Mouse (Mus musculus) MEL (cell line): ENCODE measurements around the gene Capn8. TPM values are rescaled to one million over a fixed set of nuclear protein-coding genes. Genes with fewer than 3 reads are reported as not detected.

Experiments
- DNase-seq: peaks from one replicate; pipeline ENCODE4 v3.0.0; 2011; ENCODE audit warnings: low read depth, low spot score
- H3K27ac ChIP-seq: 2 replicates; pipeline ENCODE4 v1.5.1; 2012; ENCODE audit warnings: low read depth, mild to moderate bottlenecking, control low read depth, low read length, moderate library complexity; ENCODE audit not compliant: control insufficient read depth
- H3K27me3 ChIP-seq, 2 experiments: fragments of 150-350 bp in 1 of 2; sonication (generic) in 1 of 2; 2 replicates each; pipeline ENCODE4 v1.6.1; 2012; ENCODE audit warnings: low read length in 2 of 2, mild to moderate bottlenecking in 2 of 2, improper control_type of control experiment in 1 of 2, moderate library complexity in 1 of 2; ENCODE audit not compliant: insufficient read depth in 2 of 2, control insufficient read depth in 1 of 2
- H3K36me3 ChIP-seq, 2 experiments: 2 replicates each; pipeline ENCODE4 v1.6.1; 2012 to 2014; ENCODE audit warnings: low read length in 2 of 2, improper control_type of control experiment in 1 of 2, inconsistent platforms in 1 of 2, mild to moderate bottlenecking in 1 of 2; ENCODE audit not compliant: insufficient read depth in 2 of 2, control insufficient read depth in 1 of 2
- H3K4me1 ChIP-seq, 2 experiments: fragments of 150-350 bp in 1 of 2; sonication (generic) in 1 of 2; 2 replicates each; pipeline ENCODE4 v1.6.1; 2012; ENCODE audit warnings: low read length in 2 of 2, improper control_type of control experiment in 1 of 2, mild to moderate bottlenecking in 1 of 2; ENCODE audit not compliant: insufficient read depth in 2 of 2, control insufficient read depth in 1 of 2
- H3K4me3 ChIP-seq, 2 experiments: fragments of 150-350 bp in 1 of 2; sonication (generic) in 1 of 2; 2 replicates each; pipeline ENCODE4 v1.5.1; 2012; ENCODE audit warnings: low read depth in 2 of 2, low read length in 2 of 2, mild to moderate bottlenecking in 2 of 2, moderate library complexity in 2 of 2, control low read depth in 1 of 2, improper control_type of control experiment in 1 of 2; ENCODE audit not compliant: control insufficient read depth in 1 of 2, insufficient read depth in 1 of 2
- H3K79me2 ChIP-seq: 2 replicates; pipeline ENCODE4 v1.6.1; 2012; ENCODE audit warnings: mild to moderate bottlenecking, low read length, moderate library complexity; ENCODE audit not compliant: control insufficient read depth, poor library complexity, insufficient read depth
- H3K9ac ChIP-seq: 2 replicates; pipeline ENCODE4 v1.6.1; 2012; ENCODE audit warnings: low read depth, mild to moderate bottlenecking, control low read depth, low read length, moderate library complexity; ENCODE audit not compliant: control insufficient read depth, poor library complexity, severe bottlenecking
- H3K9me3 ChIP-seq: fragments of 150-350 bp; sonication (generic); replicated peaks from 2 replicates; pipeline ENCODE4 v1.6.1; 2012; ENCODE audit warnings: mild to moderate bottlenecking, low read length, improper control_type of control experiment, moderate library complexity; ENCODE audit not compliant: insufficient read depth
- CHD1 ChIP-seq: IDR thresholded peaks from 2 replicates; pipeline ENCODE4 v1.6.1; 2012; ENCODE audit warnings: low read depth, mild to moderate bottlenecking, inconsistent platforms, low read length, improper control_type of control experiment
- E2F4 ChIP-seq: IDR thresholded peaks from 2 replicates; pipeline ENCODE4 v1.6.1; 2011; ENCODE audit warnings: low read depth, low read length, improper control_type of control experiment, borderline replicate concordance
- GABPA ChIP-seq: IDR thresholded peaks from 2 replicates; pipeline ENCODE4 v1.6.1; 2012; ENCODE audit warnings: low read depth, mild to moderate bottlenecking, inconsistent platforms, low read length, improper control_type of control experiment, moderate library complexity
- HCFC1 ChIP-seq: IDR thresholded peaks from 2 replicates; pipeline ENCODE4 v1.6.1; 2012; ENCODE audit warnings: low read depth, mild to moderate bottlenecking, inconsistent platforms, low read length, improper control_type of control experiment, moderate library complexity
- JUND ChIP-seq: IDR thresholded peaks from 2 replicates; pipeline ENCODE4 v1.6.1; 2011; ENCODE audit warnings: low read depth, mild to moderate bottlenecking, improper control_type of control experiment, low read length
- KAT2A ChIP-seq: conservative IDR thresholded peaks from 2 replicates; pipeline ENCODE4 v1.6.1; 2012; ENCODE audit warnings: low read depth, low read length, improper control_type of control experiment, inconsistent platforms
- MAFK ChIP-seq: IDR thresholded peaks from 2 replicates; pipeline ENCODE4 v1.6.1; 2011; ENCODE audit warnings: low read depth, mild to moderate bottlenecking, low read length, improper control_type of control experiment, borderline replicate concordance
- MXI1 ChIP-seq: IDR thresholded peaks from 2 replicates; pipeline ENCODE4 v1.6.1; 2011; ENCODE audit warnings: mild to moderate bottlenecking, low read depth, low read length, improper control_type of control experiment
- MYC ChIP-seq: IDR thresholded peaks from 2 replicates; pipeline ENCODE4 v1.6.1; 2011; ENCODE audit warnings: low read depth, mild to moderate bottlenecking, low read length, improper control_type of control experiment, moderate library complexity
- NELFE ChIP-seq: IDR thresholded peaks from 2 replicates; pipeline ENCODE4 v1.6.1; 2011; ENCODE audit warnings: low read depth, low read length, improper control_type of control experiment
- NRF1 ChIP-seq: IDR thresholded peaks from 2 replicates; pipeline ENCODE4 v1.6.1; 2014; ENCODE audit warnings: low read depth, mild to moderate bottlenecking, inconsistent platforms, low read length, improper control_type of control experiment, moderate library complexity; ENCODE audit not compliant: poor library complexity, insufficient read depth, severe bottlenecking
- POLR2A ChIP-seq, 2 experiments: IDR thresholded peaks; 2 replicates each; pipeline ENCODE4 v1.6.1; 2011 to 2012; ENCODE audit warnings: low read length in 2 of 2, mild to moderate bottlenecking in 2 of 2, control low read depth in 1 of 2, improper control_type of control experiment in 1 of 2, low read depth in 1 of 2, moderate library complexity in 1 of 2; ENCODE audit not compliant: control insufficient read depth in 1 of 2, insufficient read depth in 1 of 2, poor library complexity in 1 of 2
- RAD21 ChIP-seq: IDR thresholded peaks from 2 replicates; pipeline ENCODE4 v1.6.1; 2011; ENCODE audit warnings: mild to moderate bottlenecking, low read depth, low read length, improper control_type of control experiment
- TBP ChIP-seq: IDR thresholded peaks from 2 replicates; pipeline ENCODE4 v1.8.0; 2011; ENCODE audit warnings: low read depth, low read length, improper control_type of control experiment
- TCF12 ChIP-seq: IDR thresholded peaks from 2 replicates; pipeline ENCODE4 v1.6.1; 2014; ENCODE audit warnings: low read depth, mild to moderate bottlenecking, inconsistent platforms, low read length, improper control_type of control experiment, moderate library complexity
- ZC3H11A ChIP-seq: IDR thresholded peaks from 2 replicates; pipeline ENCODE4 v1.6.1; 2012; ENCODE audit warnings: low read depth, mild to moderate bottlenecking, inconsistent platforms, low read length, improper control_type of control experiment
- ZKSCAN1 ChIP-seq: IDR thresholded peaks from 2 replicates; pipeline ENCODE4 v1.6.1; 2012; ENCODE audit warnings: low read depth, mild to moderate bottlenecking, inconsistent platforms, low read length, improper control_type of control experiment, moderate library complexity
- polyA plus RNA-seq, 2 experiments: library from polyadenylated mRNA; stranded (reverse) in 1 of 2; unstranded in 1 of 2; fragments of >175 nt in 1 of 2; fragments of >200 nt in 1 of 2; gene quantifications; 2 replicates each; pipeline versions ENCODE4 v1.2.1 to v1.2.4; 2012; ENCODE audit warnings: low replicate concordance in 2 of 2, low read depth in 1 of 2; ENCODE audit not compliant: insufficient read length in 2 of 2, insufficient read depth in 1 of 2, missing spikeins in 1 of 2
- total RNA-seq: library from RNA; depleted of rRNA; stranded (reverse); fragments of 300-350 nt; gene quantifications from 2 replicates; pipeline ENCODE4 v1.2.3, GENCODE M21; 2012

Gene Capn8
- total and polyA plus RNA-seq, 3 experiments, result not detected

DNA sequence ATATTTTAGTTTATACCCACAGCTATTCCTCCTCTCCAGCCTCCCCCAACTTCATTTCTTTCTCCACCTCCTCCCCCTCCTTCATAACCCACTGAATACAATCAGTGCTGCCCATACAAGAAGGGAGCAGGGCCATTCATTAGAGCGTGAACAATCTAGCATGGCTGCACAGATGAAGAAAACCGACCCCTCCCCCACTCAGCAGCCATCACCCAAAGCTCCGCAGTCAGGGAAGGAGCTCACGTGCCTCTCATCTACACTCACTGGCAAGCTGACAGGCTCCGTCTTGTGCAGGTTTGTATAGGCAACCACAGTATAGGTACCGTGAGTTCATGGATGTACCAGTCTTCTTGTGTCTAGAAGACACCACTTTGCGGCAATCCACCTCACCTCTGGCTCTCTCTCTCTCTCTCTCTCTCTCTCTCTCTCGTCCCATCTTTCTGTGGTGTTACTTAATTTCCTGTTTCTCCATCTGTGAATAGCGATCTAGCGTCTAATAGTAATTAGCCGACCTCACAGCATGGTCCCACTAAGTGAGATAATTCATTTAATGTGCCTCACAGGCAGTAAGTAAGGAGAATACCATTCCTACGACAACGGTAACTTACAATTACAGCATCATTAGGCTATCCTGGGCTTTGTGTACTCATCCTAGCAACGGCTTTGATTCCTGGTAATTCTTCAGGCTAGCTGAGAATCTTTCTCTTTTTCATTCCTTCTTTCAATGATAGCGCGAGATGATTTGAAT, 53.6 kb downstream of the Capn8 start:
- Histone ChIP-seq H3K9ac (no peak overlapping the region), H3K4me1 (no peaks in the 10 kb centered on the region), H3K9me3 (no peaks in the 10 kb centered on the region), H3K36me3 (no peaks in the 10 kb centered on the region), H3K27me3 (no peaks in the 10 kb centered on the region), H3K79me2 (no peaks in the 10 kb centered on the region), H3K27ac (no peak overlapping the region), H3K4me3 (no peak overlapping the region)
- DNase-seq, result no peak
- no peak for TF ChIP-seq ZC3H11A
- no peak for TF ChIP-seq MAFK
- no peak for TF ChIP-seq HCFC1
- no peak for TF ChIP-seq E2F4
- no peak for TF ChIP-seq JUND
- TF ChIP-seq TBP, result no peak
- TF ChIP-seq MYC, result no peak
- no peak for TF ChIP-seq MXI1
- TF ChIP-seq NELFE, result no peak
- TF ChIP-seq NRF1, result no peak
- no peak for TF ChIP-seq RAD21
- no peak for TF ChIP-seq TCF12

DNA sequence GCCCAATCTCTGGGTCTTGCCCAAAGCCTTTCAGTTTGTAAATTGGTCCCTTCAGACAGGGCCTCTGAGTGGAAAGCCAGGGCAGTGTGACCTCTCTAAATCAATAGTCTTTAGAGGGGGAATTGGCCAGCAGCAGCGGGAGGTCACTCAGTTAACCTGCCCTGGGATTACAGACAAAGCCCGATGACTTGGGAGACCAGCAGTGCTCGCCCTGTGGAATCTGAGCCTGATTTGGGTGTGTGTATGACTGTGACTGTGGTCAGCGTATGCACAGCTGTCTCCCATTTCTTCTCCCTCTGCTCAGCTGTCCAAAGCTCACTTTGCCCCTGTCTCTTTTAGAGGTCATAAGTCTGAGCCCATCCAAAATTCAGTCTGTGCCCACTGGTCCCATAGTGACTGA, 55.7 kb downstream of the Capn8 start:
- H3K36me3 ChIP-seq, result no peaks in the 10 kb centered on the region
- TF ChIP-seq TCF12 (no peak), KAT2A (no peak), ZC3H11A (no peak), CHD1 (no peak), GABPA (no peak), POLR2A (IDR thresholded peaks at IDR 0.05; ENCODE audit: control insufficient read depth in 1 of 2, insufficient read depth in 1 of 2, low read depth in 1 of 2, low read length in 2 of 2, poor library complexity in 1 of 2) (no peak), ZKSCAN1 (no peak)
- TF ChIP-seq, all 39 proteins: peak for 0
- Histone ChIP-seq H3K27me3 (no peaks in the 10 kb centered on the region), H3K4me3 (no peak overlapping the region), H3K9me3 (no peaks in the 10 kb centered on the region), H3K4me1 (no peaks in the 10 kb centered on the region), H3K9ac (no peak overlapping the region), H3K79me2 (no peaks in the 10 kb centered on the region), H3K27ac (no peak overlapping the region)
- DNase-seq, result no peak
